Mouse (Mus musculus) forebrain, embryonic 11.5 days (tissue): ENCODE results near the gene Cma2. TPM values are rescaled to one million over a fixed set of nuclear protein-coding genes. Genes with fewer than 3 reads are reported as not detected.
"Not testable (repeated sequence)": the region's sequence is repeated elsewhere in the genome, so short reads cannot be mapped to it uniquely, and the experiment has no call there.

ENCODE experiments used
- ATAC-seq: fragments of 200-750 bp; cut with Nextera tagmentation; replicated peaks from 2 replicates; pipeline ENCODE4 v1.8.0; 2017; ENCODE audit warnings: moderate TSS enrichment; ENCODE audit not compliant: low FRiP score
- DNase-seq: peaks from one replicate; pipeline ENCODE4 v3.0.0-alpha.2; 2017; ENCODE audit warnings: low spot score
- H3K27ac ChIP-seq: fragments of 300-500 bp; sonication (generic); 2 replicates; pipeline ENCODE4 v1.5.1; 2014; ENCODE audit warnings: low read depth, low read length
- H3K27me3 ChIP-seq: fragments of 300-500 bp; sonication (generic); 2 replicates; pipeline ENCODE4 v1.6.1; 2014; ENCODE audit warnings: mild to moderate bottlenecking, low read length, mixed read lengths; ENCODE audit not compliant: control insufficient read depth, insufficient read depth
- H3K36me3 ChIP-seq: fragments of 300-500 bp; sonication (generic); 2 replicates; pipeline ENCODE4 v1.6.1; 2014; ENCODE audit warnings: mild to moderate bottlenecking, low read length, moderate library complexity, mixed read lengths; ENCODE audit not compliant: control insufficient read depth, insufficient read depth
- H3K4me1 ChIP-seq: fragments of 300-500 bp; sonication (generic); replicated peaks from 2 replicates; pipeline ENCODE4 v1.6.1; 2014; ENCODE audit warnings: low read length, mixed read lengths; ENCODE audit not compliant: control insufficient read depth, insufficient read depth
- H3K4me2 ChIP-seq: fragments of 300-500 bp; sonication (generic); 2 replicates; pipeline ENCODE4 v1.6.1; 2014; ENCODE audit warnings: low read depth, mild to moderate bottlenecking, low read length, moderate library complexity, mixed read lengths; ENCODE audit not compliant: severe bottlenecking
- H3K4me3 ChIP-seq: fragments of 300-500 bp; sonication (generic); 2 replicates; pipeline ENCODE4 v1.5.1; 2014; ENCODE audit warnings: low read depth, low read length
- H3K9ac ChIP-seq: fragments of 300-500 bp; sonication (generic); 2 replicates; pipeline ENCODE4 v1.6.1; 2014; ENCODE audit warnings: low read length
- H3K9me3 ChIP-seq: fragments of 300-500 bp; sonication (generic); 2 replicates; pipeline ENCODE4 v1.6.1; 2016; ENCODE audit warnings: low read length, mixed read lengths; ENCODE audit not compliant: control insufficient read depth
- WGBS: fragments of 180-500 bp; shearing (Covaris S2); extraction: QIAGEN DNeasy Blood & Tissue Kit; methylation state at CpG from one replicate; pipeline ENCODE4 v1.1.7; 2014; 5-methylcytosine and 5-hydroxymethylcytosine counted together
- polyA plus RNA-seq: library from polyadenylated mRNA; unstranded; fragments of >200 nt; fragmentation: Nextera tagmentation; extraction: Ambion mirVana; gene quantifications from 2 replicates; pipeline ENCODE4 v1.2.1, GENCODE M21; 2014

The Cma2 gene
- polyA plus RNA-seq, 1 experiment from 2014 or later, result not detected

GRCm38 (mm10) chr14:56017671-56018070 is 66.9 kb downstream of the Cma2 start, which contains the start of gene Mcpt1:
Gene Mcpt1 (plus strand): TSS chr14:56017971.
- not testable (repeated sequence) for H3K4me3 ChIP-seq, H3K9me3 ChIP-seq, H3K4me2 ChIP-seq, ATAC-seq, H3K27ac ChIP-seq, H3K27me3 ChIP-seq, H3K36me3 ChIP-seq, DNase-seq, H3K4me1 ChIP-seq, H3K9ac ChIP-seq
- WGBS, result 79% methylated on average over 3 of the region's 3 CpGs

GRCm38 (mm10) chr14:56019446-56019845 is 68.7 kb downstream of the Cma2 start:
- Histone ChIP-seq H3K4me1 (no peaks in the 10 kb centered on the region), H3K9me3 (no peaks in the 10 kb centered on the region), H3K27me3 (no peaks in the 10 kb centered on the region), H3K4me2 (no peak overlapping the region), H3K36me3 (no peaks in the 10 kb centered on the region), H3K4me3 (no peak overlapping the region), H3K9ac (no peak overlapping the region), H3K27ac (no peak overlapping the region)
- 63% methylated on average over 1 of the region's 1 CpGs for WGBS
- DNase-seq (no peak), ATAC-seq (no peak)

- not testable (repeated sequence) for H3K4me3 ChIP-seq, H3K4me1 ChIP-seq, ATAC-seq, H3K9ac ChIP-seq, H3K4me2 ChIP-seq, H3K9me3 ChIP-seq, DNase-seq, H3K36me3 ChIP-seq, H3K27me3 ChIP-seq, H3K27ac ChIP-seq
- WGBS, result 83% methylated on average over 3 of the region's 4 CpGs
Observed at GRCm38 (mm10) chr14:56021305-56021704, 70.5 kb downstream of the Cma2 start.

Other genes starting within 250 kb of the Cma2 start
- 0.21 and 1.4 TPM in 2 replicates for gene Tgm1, start 237.1 kb upstream of the Cma2 start, polyA plus RNA-seq
- gene Rabggta, start 228.7 kb upstream of the Cma2 start, polyA plus RNA-seq, result 23.4 and 27.1 TPM in 2 replicates
- gene Dhrs1, start 205.3 kb upstream of the Cma2 start, polyA plus RNA-seq, result 63.6 and 76.7 TPM in 2 replicates
- 54.2 and 57.4 TPM in 2 replicates for gene Nop9, start 205.3 kb upstream of the Cma2 start, polyA plus RNA-seq
- gene Cideb, start 192.5 kb upstream of the Cma2 start, polyA plus RNA-seq, result not detected in 2 replicates
- 0.32 and 0.43 TPM in 2 replicates for gene Ltb4r2, start 189.6 kb upstream of the Cma2 start, polyA plus RNA-seq
- 0.45 TPM in 1 of 2 replicates, not detected in the other for gene Ltb4r1, start 185.0 kb upstream of the Cma2 start, polyA plus RNA-seq
- 6.1 and 7.2 TPM in 2 replicates for gene Adcy4, start 166.9 kb upstream of the Cma2 start, polyA plus RNA-seq
- 6.6 and 9.7 TPM in 2 replicates for gene Ripk3, start 162.1 kb upstream of the Cma2 start, polyA plus RNA-seq
- 30.8 and 32.7 TPM in 2 replicates for gene Nfatc4, start 127.8 kb upstream of the Cma2 start, polyA plus RNA-seq
- 20.2 and 20.3 TPM in 2 replicates for gene Nynrin, start 97.0 kb upstream of the Cma2 start, polyA plus RNA-seq
- 0.37 TPM in 1 of 2 replicates, not detected in the other for gene Cbln3, start 66.6 kb upstream of the Cma2 start, polyA plus RNA-seq
- 13.6 and 14.9 TPM in 2 replicates for gene Khnyn, start 66.0 kb upstream of the Cma2 start, polyA plus RNA-seq
- gene Sdr39u1, start 50.7 kb upstream of the Cma2 start, polyA plus RNA-seq, result 38.0 and 48.6 TPM in 2 replicates
- gene Cma1, start 6.3 kb upstream of the Cma2 start, polyA plus RNA-seq, result not detected in 2 replicates
- gene Mcpt1, start 67.0 kb downstream of the Cma2 start, polyA plus RNA-seq, result not detected in 2 replicates
- gene Mcpt9, start 79.5 kb downstream of the Cma2 start, polyA plus RNA-seq, result not detected in 2 replicates
- gene Mcpt2, start 91.1 kb downstream of the Cma2 start, polyA plus RNA-seq, result not detected in 2 replicates
- gene Mcpt4, start 111.3 kb downstream of the Cma2 start, polyA plus RNA-seq, result not detected in 2 replicates
- gene Mcpt8, start 134.3 kb downstream of the Cma2 start, polyA plus RNA-seq, result not detected in 2 replicates
- gene Ctsg, start 151.6 kb downstream of the Cma2 start, polyA plus RNA-seq, result not detected in 2 replicates
- not detected in 2 replicates for gene Gzme, start 169.6 kb downstream of the Cma2 start, polyA plus RNA-seq
- gene Gzmd, start 181.6 kb downstream of the Cma2 start, polyA plus RNA-seq, result not detected in 2 replicates
- gene Gzmg, start 208.6 kb downstream of the Cma2 start, polyA plus RNA-seq, result not detected in 2 replicates
- not detected in 2 replicates for gene Gzmn, start 223.6 kb downstream of the Cma2 start, polyA plus RNA-seq